Mouse (Mus musculus): ENCODE measurements at regions not wholly inside any gene's neighbourhood (a gene's known extent, or its start where the extent isn't known, plus 50 kb on each side); places are given as distances from the start of the nearest gene placed in this dataset.

- Histone ChIP-seq H3K27ac (peak overlapping the region; percentile 62), H3K9me3 (replicated peaks) (no peaks in the 10 kb centered on the region), H3K36me3 (no peaks in the 10 kb centered on the region), H3K9ac (no peak overlapping the region), H3K4me1 (replicated peaks) (peaks cover 30% of the 10 kb centered on the region), H3K4me2 (peak overlapping the region; percentile 30), H3K27me3 (no peaks in the 10 kb centered on the region), H3K4me3 (no peak overlapping the region)
- WGBS = 13% methylated on average over 12 of the region's 12 CpGs
- ATAC-seq (replicated peaks; ENCODE audit: insufficient number of reproducible peaks, insufficient read depth, low FRiP score, low read depth) = no peak; the same call in 1 of the 2 replicates
Observed at GRCm38 (mm10) chr6:127374464-127375143, 72.0 kb upstream of the Parp11 start.

- 70% methylated on average over 2 of the region's 2 CpGs for WGBS
- ATAC-seq (replicated peaks; ENCODE audit: insufficient number of reproducible peaks, insufficient read depth, low FRiP score, low read depth) = no peak
- no peaks in the 10 kb centered on the region for H3K9me3 ChIP-seq (replicated peaks)
Observed at GRCm38 (mm10) chr6:127375144-127375529, 71.5 kb upstream of the Parp11 start.

GRCm38 (mm10) chr6:127375711-127376199 lies 70.9 kb upstream of the Parp11 start:
- Histone ChIP-seq H3K27ac (0 out of 2 replicates have a peak overlapping the region, but pooled peaks have one; percentile 28), H3K9ac (no peak overlapping the region), H3K4me2 (no peak overlapping the region), H3K36me3 (no peaks in the 10 kb centered on the region), H3K4me1 (replicated peaks) (peaks cover 30% of the 10 kb centered on the region), H3K9me3 (replicated peaks) (no peaks in the 10 kb centered on the region), H3K4me3 (no peak overlapping the region), H3K27me3 (no peaks in the 10 kb centered on the region)
- ATAC-seq (replicated peaks; ENCODE audit: insufficient number of reproducible peaks, insufficient read depth, low FRiP score, low read depth) = peak; percentile 56
- 23% methylated on average over 8 of the region's 8 CpGs for WGBS

More at GRCm38 (mm10) chr6:127375144-127375529, 71.5 kb upstream of the Parp11 start:
- no peak overlapping the region for H3K4me3 ChIP-seq
- H3K36me3 ChIP-seq = no peaks in the 10 kb centered on the region
- no peaks in the 10 kb centered on the region for H3K27me3 ChIP-seq
- H3K9ac ChIP-seq = no peak overlapping the region
- H3K4me2 ChIP-seq = no peak overlapping the region
- H3K27ac ChIP-seq = peak overlapping the region; percentile 62; the same call in 1 of the 2 replicates
- peaks cover 30% of the 10 kb centered on the region for H3K4me1 ChIP-seq (replicated peaks)

- Histone ChIP-seq H3K4me1 (replicated peaks) (peaks cover 26% of the 10 kb centered on the region), H3K9ac (no peak overlapping the region), H3K27ac (no peak overlapping the region), H3K4me3 (no peak overlapping the region), H3K27me3 (no peaks in the 10 kb centered on the region), H3K9me3 (replicated peaks) (no peaks in the 10 kb centered on the region), H3K36me3 (no peaks in the 10 kb centered on the region), H3K4me2 (no peak overlapping the region)
- 87% methylated on average over 1 of the region's 1 CpGs for WGBS
- no peak for ATAC-seq (replicated peaks; ENCODE audit: insufficient number of reproducible peaks, insufficient read depth, low FRiP score, low read depth)
Observed at GRCm38 (mm10) chr6:127378701-127379100, 67.9 kb upstream of the Parp11 start.

- Histone ChIP-seq H3K36me3 (no peaks in the 10 kb centered on the region), H3K4me3 (no peak overlapping the region), H3K4me2 (no peak overlapping the region), H3K27ac (no peak overlapping the region), H3K4me1 (replicated peaks) (peaks cover 19% of the 10 kb centered on the region), H3K9me3 (replicated peaks) (no peaks in the 10 kb centered on the region), H3K9ac (no peak overlapping the region), H3K27me3 (no peaks in the 10 kb centered on the region)
- no peak for ATAC-seq (replicated peaks; ENCODE audit: insufficient number of reproducible peaks, insufficient read depth, low FRiP score, low read depth)
- 9% methylated on average over 4 of the region's 4 CpGs for WGBS
Observed at GRCm38 (mm10) chr6:127379511-127379910, 67.1 kb upstream of the Parp11 start.

- Histone ChIP-seq H3K9me3 (replicated peaks) (no peaks in the 10 kb centered on the region), H3K4me1 (replicated peaks) (peaks cover under 1% of the 10 kb centered on the region), H3K4me3 (no peak overlapping the region), H3K9ac (no peak overlapping the region), H3K4me2 (no peak overlapping the region), H3K36me3 (no peaks in the 10 kb centered on the region), H3K27ac (no peak overlapping the region), H3K27me3 (no peaks in the 10 kb centered on the region)
- no peak for ATAC-seq (replicated peaks; ENCODE audit: insufficient number of reproducible peaks, insufficient read depth, low FRiP score, low read depth)
- 94% methylated on average over 2 of the region's 2 CpGs for WGBS
Observed at GRCm38 (mm10) chr6:127381148-127381888, 65.3 kb upstream of the Parp11 start.

- ATAC-seq (replicated peaks; ENCODE audit: insufficient number of reproducible peaks, insufficient read depth, low FRiP score, low read depth) = no peak
- Histone ChIP-seq H3K9ac (no peak overlapping the region), H3K36me3 (no peaks in the 10 kb centered on the region), H3K27ac (no peak overlapping the region), H3K27me3 (no peaks in the 10 kb centered on the region), H3K9me3 (replicated peaks) (no peaks in the 10 kb centered on the region), H3K4me2 (no peak overlapping the region), H3K4me1 (replicated peaks) (peaks cover 8% of the 10 kb centered on the region), H3K4me3 (no peak overlapping the region)
- 92% methylated on average over 15 of the region's 15 CpGs for WGBS
Observed at GRCm38 (mm10) chr6:127391258-127392011, 55.2 kb upstream of the Parp11 start.

GRCm38 (mm10) chr6:127392012-127392798 lies 54.4 kb upstream of the Parp11 start:
- no peak for ATAC-seq (replicated peaks; ENCODE audit: insufficient number of reproducible peaks, insufficient read depth, low FRiP score, low read depth)
- Histone ChIP-seq H3K27ac (no peak overlapping the region), H3K4me1 (replicated peaks) (peaks cover 8% of the 10 kb centered on the region), H3K4me3 (no peak overlapping the region), H3K9me3 (replicated peaks) (no peaks in the 10 kb centered on the region), H3K27me3 (no peaks in the 10 kb centered on the region), H3K9ac (no peak overlapping the region), H3K36me3 (no peaks in the 10 kb centered on the region), H3K4me2 (no peak overlapping the region)
- WGBS = 84% methylated on average over 12 of the region's 12 CpGs

- Histone ChIP-seq H3K36me3 (no peaks in the 10 kb centered on the region), H3K27me3 (no peaks in the 10 kb centered on the region), H3K4me3 (no peak overlapping the region), H3K27ac (no peak overlapping the region), H3K4me2 (no peak overlapping the region), H3K4me1 (replicated peaks) (peaks cover 8% of the 10 kb centered on the region), H3K9ac (no peak overlapping the region), H3K9me3 (replicated peaks) (no peaks in the 10 kb centered on the region)
- no peak for ATAC-seq (replicated peaks; ENCODE audit: insufficient number of reproducible peaks, insufficient read depth, low FRiP score, low read depth)
- 83% methylated on average over 1 of the region's 1 CpGs for WGBS
Observed at GRCm38 (mm10) chr6:127392799-127393172, 53.9 kb upstream of the Parp11 start.

- no peak overlapping the region for H3K27ac ChIP-seq
- no peak overlapping the region for H3K4me2 ChIP-seq
- 23% methylated on average over 9 of the region's 9 CpGs for WGBS
- H3K27me3 ChIP-seq = no peaks in the 10 kb centered on the region
- ATAC-seq (replicated peaks; ENCODE audit: insufficient number of reproducible peaks, insufficient read depth, low FRiP score, low read depth) = 0 out of 2 replicates have a peak, but pooled peaks have one; percentile 14
- H3K36me3 ChIP-seq = no peaks in the 10 kb centered on the region
- no peak overlapping the region for H3K9ac ChIP-seq
- H3K9me3 ChIP-seq (replicated peaks) = no peaks in the 10 kb centered on the region
- no peak overlapping the region for H3K4me3 ChIP-seq
- peaks cover 8% of the 10 kb centered on the region for H3K4me1 ChIP-seq (replicated peaks)
Observed at GRCm38 (mm10) chr6:127393907-127394600, 52.6 kb upstream of the Parp11 start.
